Mouse (Mus musculus): ENCODE measurements around the gene Slc25a45. TPM values are rescaled to one million over a fixed set of nuclear protein-coding genes. Genes with fewer than 3 reads are reported as not detected.
"Not testable (repeated sequence)": the region's sequence is repeated elsewhere in the genome, so short reads cannot be mapped to it uniquely, and the experiment has no call there.

The Slc25a45 gene
- polyA plus RNA-seq, 1 experiment from 2014 or later: 2.3 TPM

DNA sequence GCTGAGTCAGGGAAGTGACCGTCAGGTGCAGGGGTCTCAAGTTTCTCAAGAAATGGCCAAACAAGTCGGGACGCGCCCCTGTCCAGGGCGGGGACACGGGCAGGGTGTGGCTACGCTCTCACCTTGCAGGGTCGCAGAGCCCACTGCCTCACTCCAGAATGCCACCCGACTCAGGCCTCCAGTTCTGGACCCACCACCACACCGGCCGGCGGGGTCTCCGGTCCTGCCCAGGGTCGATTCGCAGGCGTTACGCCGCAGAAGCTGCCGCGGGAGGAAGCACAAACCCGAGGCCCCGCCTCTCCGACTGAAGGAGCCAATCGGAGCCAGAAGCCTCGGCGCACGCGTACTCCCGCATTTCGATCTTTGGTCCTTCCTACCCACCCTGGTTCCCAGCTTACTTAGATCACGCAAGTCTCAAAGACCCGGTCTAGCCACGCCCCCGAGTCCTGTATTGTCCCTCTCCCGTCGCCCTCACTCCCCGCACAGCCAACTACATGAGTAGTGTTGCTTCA, 2.6 kb upstream of the Slc25a45 start, which contains the start of gene Frmd8:
Gene Frmd8 (minus strand): TSS at position 306 of the 512 bp plus-strand sequence.
- H3K4me3 ChIP-seq (ENCODE audit: low read depth, low read length): peak within 1 kb of the TSS; percentile 76
- peak within 1 kb of the TSS; percentile 81 for H3K4me2 ChIP-seq
- peak within 1 kb of the TSS; percentile 42 for H3K27ac ChIP-seq (ENCODE audit: low read depth, low read length)
- peak within 1 kb of the TSS; percentile 89 for H3K9ac ChIP-seq (ENCODE audit: low read depth, low read length)
- no peaks in the 10 kb centered on the region for H3K27me3 ChIP-seq (ENCODE audit: control insufficient read depth, insufficient read depth, low read length)
- peaks cover 38% of the 10 kb centered on the region for H3K4me1 ChIP-seq (ENCODE audit: control insufficient read depth, insufficient read depth, low read length)
- H3K36me3 ChIP-seq (ENCODE audit: control insufficient read depth, insufficient read depth, low read length): peaks cover 1% of the 10 kb centered on the region; the same call in 1 of the 2 replicates
- ATAC-seq (replicated peaks; ENCODE audit: insufficient number of reproducible peaks, low FRiP score, low TSS enrichment): peak; percentile 59
- H3K9me3 ChIP-seq (replicated peaks; ENCODE audit: control insufficient read depth, low read length): no peaks in the 10 kb centered on the region
- WGBS (ENCODE audit: insufficient replicate concordance): under 1% methylated on average over 37 of the region's 37 CpGs

DNA sequence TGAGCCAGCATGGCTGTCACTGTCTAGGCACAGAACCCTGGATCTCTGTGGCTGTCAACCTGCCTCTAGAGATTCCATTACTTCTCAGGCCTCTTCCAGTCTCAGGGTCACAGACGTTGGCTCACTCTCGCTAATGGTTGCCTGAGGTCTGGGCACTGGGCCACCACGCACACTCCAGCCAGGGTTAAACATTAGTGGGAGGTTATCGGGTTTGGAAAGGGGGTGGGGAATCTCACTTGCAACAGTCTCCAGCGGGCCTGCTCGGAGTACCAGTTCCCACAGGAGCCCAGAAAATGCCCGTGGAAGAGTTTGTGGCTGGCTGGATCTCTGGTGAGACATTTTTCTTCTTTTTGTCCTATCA, 734 bp downstream of the Slc25a45 start:
- no peak for ATAC-seq (replicated peaks; ENCODE audit: insufficient number of reproducible peaks, low FRiP score, low TSS enrichment)
- no peak overlapping the region for H3K27ac ChIP-seq (ENCODE audit: low read depth, low read length)
- WGBS (ENCODE audit: insufficient replicate concordance): 63% methylated on average over 7 of the region's 7 CpGs

DNA sequence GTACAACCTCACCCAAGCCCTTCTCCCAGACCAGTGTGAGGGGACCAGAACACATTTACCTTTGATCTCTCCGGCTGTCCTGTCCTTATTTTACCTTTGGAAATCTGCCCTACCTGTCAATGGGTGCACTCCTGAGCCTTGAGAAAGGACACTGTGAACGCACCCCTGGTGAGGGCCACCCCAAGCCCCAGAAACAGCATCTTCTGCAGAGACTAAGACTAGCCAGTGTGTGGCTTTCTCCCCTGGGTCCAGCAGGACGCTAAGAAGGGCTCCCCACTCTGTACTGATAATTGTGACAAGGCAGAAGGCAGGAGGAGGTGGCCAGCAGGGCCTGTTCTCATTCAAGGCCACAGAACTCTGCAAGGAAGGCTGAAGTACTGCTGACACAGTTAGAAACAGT, 1.3 kb downstream of the Slc25a45 start:
- 71% methylated on average over 3 of the region's 3 CpGs for WGBS (ENCODE audit: insufficient replicate concordance)
- H3K4me2 ChIP-seq: no peak overlapping the region
- no peak overlapping the region for H3K4me3 ChIP-seq (ENCODE audit: low read depth, low read length)
- no peaks in the 10 kb centered on the region for H3K27me3 ChIP-seq (ENCODE audit: control insufficient read depth, insufficient read depth, low read length)
- ATAC-seq (replicated peaks; ENCODE audit: insufficient number of reproducible peaks, low FRiP score, low TSS enrichment): no peak
- H3K9ac ChIP-seq (ENCODE audit: low read depth, low read length): no peak overlapping the region
- H3K9me3 ChIP-seq (replicated peaks; ENCODE audit: control insufficient read depth, low read length): no peaks in the 10 kb centered on the region
- H3K27ac ChIP-seq (ENCODE audit: low read depth, low read length): no peak overlapping the region
- H3K36me3 ChIP-seq (ENCODE audit: control insufficient read depth, insufficient read depth, low read length): no peaks in the 10 kb centered on the region
- peaks cover 8% of the 10 kb centered on the region for H3K4me1 ChIP-seq (ENCODE audit: control insufficient read depth, insufficient read depth, low read length)

More for the DNA sequence above, 734 bp downstream of the Slc25a45 start:
- Histone ChIP-seq H3K4me2 (no peak overlapping the region), H3K36me3 (ENCODE audit: control insufficient read depth, insufficient read depth, low read length) (no peaks in the 10 kb centered on the region), H3K9me3 (replicated peaks; ENCODE audit: control insufficient read depth, low read length) (no peaks in the 10 kb centered on the region), H3K4me1 (ENCODE audit: control insufficient read depth, insufficient read depth, low read length) (peaks cover 11% of the 10 kb centered on the region), H3K4me3 (ENCODE audit: low read depth, low read length) (no peak overlapping the region), H3K27me3 (ENCODE audit: control insufficient read depth, insufficient read depth, low read length) (no peaks in the 10 kb centered on the region), H3K9ac (ENCODE audit: low read depth, low read length) (0 out of 2 replicates have a peak overlapping the region, but pooled peaks have one; percentile 10)

DNA sequence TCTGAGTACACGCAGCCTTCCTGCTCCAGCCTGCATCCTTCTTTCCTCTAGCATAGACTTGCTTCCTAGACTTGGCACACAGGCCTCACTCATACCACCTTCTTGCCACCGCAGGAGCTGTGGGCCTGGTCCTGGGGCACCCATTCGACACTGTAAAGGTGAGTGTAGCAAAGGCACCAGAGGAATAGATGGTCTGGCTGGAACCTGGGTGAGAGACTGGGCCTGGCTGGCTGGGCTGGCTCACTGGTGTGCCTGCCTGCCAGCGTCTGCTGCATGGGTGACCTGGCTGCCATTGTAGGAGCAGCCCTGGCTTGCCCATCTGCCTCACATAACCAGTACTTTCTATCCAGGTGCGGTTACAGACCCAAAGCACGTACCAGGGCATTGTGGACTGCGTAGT, 2.1 kb downstream of the Slc25a45 start:
- H3K4me2 ChIP-seq: no peak overlapping the region
- no peak overlapping the region for H3K9ac ChIP-seq (ENCODE audit: low read depth, low read length)
- no peaks in the 10 kb centered on the region for H3K9me3 ChIP-seq (replicated peaks; ENCODE audit: control insufficient read depth, low read length)
- ATAC-seq (replicated peaks; ENCODE audit: insufficient number of reproducible peaks, low FRiP score, low TSS enrichment): no peak
- H3K4me3 ChIP-seq (ENCODE audit: low read depth, low read length): no peak overlapping the region
- H3K36me3 ChIP-seq (ENCODE audit: control insufficient read depth, insufficient read depth, low read length): no peaks in the 10 kb centered on the region
- H3K27ac ChIP-seq (ENCODE audit: low read depth, low read length): no peak overlapping the region
- WGBS (ENCODE audit: insufficient replicate concordance): 88% methylated on average over 7 of the region's 7 CpGs
- peaks cover 13% of the 10 kb centered on the region for H3K4me1 ChIP-seq (ENCODE audit: control insufficient read depth, insufficient read depth, low read length)
- no peaks in the 10 kb centered on the region for H3K27me3 ChIP-seq (ENCODE audit: control insufficient read depth, insufficient read depth, low read length)

DNA sequence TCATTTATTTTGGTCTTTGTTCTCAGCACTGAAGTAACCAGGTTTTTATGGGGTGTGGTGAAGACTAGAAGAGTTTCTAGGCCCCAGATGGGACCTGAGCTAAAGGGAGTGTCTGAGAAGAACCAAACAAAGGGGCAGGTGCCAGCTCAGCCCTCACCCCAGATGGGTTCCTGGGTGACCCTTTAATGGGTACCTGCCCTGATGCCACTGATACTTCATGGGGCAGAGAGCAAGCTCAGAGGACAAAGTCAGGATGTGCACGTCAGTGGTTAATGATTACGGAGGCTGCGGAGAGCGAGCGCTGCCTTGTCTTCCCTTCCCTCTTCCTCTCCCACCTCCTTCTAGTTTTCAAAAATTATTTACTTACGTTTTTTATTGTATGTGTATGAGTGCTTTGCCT, 3.5 kb downstream of the Slc25a45 start:
- H3K9ac ChIP-seq (ENCODE audit: low read depth, low read length): no peak overlapping the region
- no peak overlapping the region for H3K27ac ChIP-seq (ENCODE audit: low read depth, low read length)
- no peaks in the 10 kb centered on the region for H3K27me3 ChIP-seq (ENCODE audit: control insufficient read depth, insufficient read depth, low read length)
- no peaks in the 10 kb centered on the region for H3K36me3 ChIP-seq (ENCODE audit: control insufficient read depth, insufficient read depth, low read length)
- no peak overlapping the region for H3K4me3 ChIP-seq (ENCODE audit: low read depth, low read length)
- H3K9me3 ChIP-seq (replicated peaks; ENCODE audit: control insufficient read depth, low read length): no peaks in the 10 kb centered on the region
- peaks cover 8% of the 10 kb centered on the region for H3K4me1 ChIP-seq (ENCODE audit: control insufficient read depth, insufficient read depth, low read length)
- WGBS (ENCODE audit: insufficient replicate concordance): 88% methylated on average over 6 of the region's 6 CpGs
- no peak for ATAC-seq (replicated peaks; ENCODE audit: insufficient number of reproducible peaks, low FRiP score, low TSS enrichment)
- no peak overlapping the region for H3K4me2 ChIP-seq

DNA sequence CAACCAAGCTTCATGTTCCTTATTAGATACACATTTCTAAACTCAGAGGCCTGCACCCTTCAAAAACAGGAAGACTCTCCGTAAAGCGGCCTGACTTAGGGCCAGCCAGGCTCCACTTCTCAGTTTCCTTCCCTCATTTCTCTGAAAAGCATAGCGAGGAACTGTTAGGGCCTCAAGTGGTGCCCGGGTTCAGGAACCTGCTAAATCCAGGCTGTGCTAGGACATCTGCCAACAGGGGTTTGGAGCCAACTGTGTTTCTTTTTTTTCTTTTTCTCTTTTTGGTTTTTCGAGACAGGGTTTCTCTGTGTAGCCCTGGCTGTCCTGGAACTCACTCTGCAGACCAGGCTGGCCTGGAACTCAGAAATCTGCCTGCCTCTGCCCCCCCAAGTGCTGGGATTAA, 4.5 kb downstream of the Slc25a45 start:
- H3K4me3 ChIP-seq (ENCODE audit: low read depth, low read length); H3K27ac ChIP-seq (ENCODE audit: low read depth, low read length); H3K27me3 ChIP-seq (ENCODE audit: control insufficient read depth, insufficient read depth, low read length); H3K9ac ChIP-seq (ENCODE audit: low read depth, low read length); ATAC-seq (replicated peaks; ENCODE audit: insufficient number of reproducible peaks, low FRiP score, low TSS enrichment); H3K9me3 ChIP-seq (replicated peaks; ENCODE audit: control insufficient read depth, low read length); H3K4me2 ChIP-seq; H3K36me3 ChIP-seq (ENCODE audit: control insufficient read depth, insufficient read depth, low read length); H3K4me1 ChIP-seq (ENCODE audit: control insufficient read depth, insufficient read depth, low read length): not testable (repeated sequence)
- 79% methylated on average over 5 of the region's 5 CpGs for whole genome bisulfite sequencing (ENCODE audit: insufficient replicate concordance)

DNA sequence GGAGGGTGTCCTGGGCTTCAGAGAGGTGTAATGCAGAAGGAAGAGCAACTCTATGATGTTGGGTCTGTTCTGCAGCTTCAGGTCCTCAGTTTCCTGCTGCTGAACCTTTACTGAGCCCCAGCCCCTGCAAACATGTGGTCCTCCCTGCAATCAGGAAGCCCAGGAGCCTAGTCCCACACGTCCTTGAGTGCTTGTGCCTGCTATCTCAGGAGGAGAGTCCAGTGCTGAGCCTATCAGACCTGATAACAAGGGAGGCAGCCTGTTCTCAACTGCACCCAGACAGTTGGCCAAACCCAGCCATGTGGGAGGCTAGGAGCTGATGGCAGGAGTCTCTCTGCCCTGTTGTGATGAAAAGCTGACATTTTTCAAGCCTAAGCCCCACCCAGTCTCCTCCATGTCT, 6.3 kb downstream of the Slc25a45 start:
- Histone ChIP-seq H3K4me3 (ENCODE audit: low read depth, low read length) (no peak overlapping the region), H3K9me3 (replicated peaks; ENCODE audit: control insufficient read depth, low read length) (no peaks in the 10 kb centered on the region), H3K4me2 (no peak overlapping the region), H3K36me3 (ENCODE audit: control insufficient read depth, insufficient read depth, low read length) (no peaks in the 10 kb centered on the region), H3K27me3 (ENCODE audit: control insufficient read depth, insufficient read depth, low read length) (no peaks in the 10 kb centered on the region), H3K9ac (ENCODE audit: low read depth, low read length) (no peak overlapping the region), H3K27ac (ENCODE audit: low read depth, low read length) (no peak overlapping the region), H3K4me1 (ENCODE audit: control insufficient read depth, insufficient read depth, low read length) (peaks cover 8% of the 10 kb centered on the region)
- no peak for ATAC-seq (replicated peaks; ENCODE audit: insufficient number of reproducible peaks, low FRiP score, low TSS enrichment)
- WGBS (ENCODE audit: insufficient replicate concordance): 6% methylated on average over 1 of the region's 1 CpGs

DNA sequence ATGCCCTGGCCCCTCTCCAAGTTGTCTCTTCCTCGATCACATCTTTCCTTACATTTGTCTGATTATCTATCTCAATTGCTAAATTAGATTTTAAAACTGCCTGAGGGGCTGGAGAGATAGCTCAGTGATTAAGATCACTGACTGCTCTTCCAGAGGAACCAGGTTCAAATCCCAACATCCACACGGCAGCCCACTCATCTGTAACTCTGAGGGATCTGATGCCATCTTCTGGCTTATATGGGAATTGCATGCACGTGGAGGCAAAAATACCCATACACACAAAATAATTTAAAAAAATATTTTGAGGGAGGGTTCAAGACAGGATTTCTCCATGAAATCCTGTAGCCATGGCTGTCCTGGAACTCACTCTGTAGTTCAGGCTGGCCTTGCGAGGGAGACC, 8.2 kb downstream of the Slc25a45 start:
- H3K4me2 ChIP-seq: no peak overlapping the region
- H3K4me1 ChIP-seq (ENCODE audit: control insufficient read depth, insufficient read depth, low read length): peaks cover 8% of the 10 kb centered on the region
- no peaks in the 10 kb centered on the region for H3K27me3 ChIP-seq (ENCODE audit: control insufficient read depth, insufficient read depth, low read length)
- 56% methylated on average over 4 of the region's 4 CpGs for WGBS (ENCODE audit: insufficient replicate concordance)
- H3K27ac ChIP-seq (ENCODE audit: low read depth, low read length): no peak overlapping the region
- no peaks in the 10 kb centered on the region for H3K36me3 ChIP-seq (ENCODE audit: control insufficient read depth, insufficient read depth, low read length)
- ATAC-seq (replicated peaks; ENCODE audit: insufficient number of reproducible peaks, low FRiP score, low TSS enrichment): no peak
- H3K9me3 ChIP-seq (replicated peaks; ENCODE audit: control insufficient read depth, low read length): no peaks in the 10 kb centered on the region
- no peak overlapping the region for H3K4me3 ChIP-seq (ENCODE audit: low read depth, low read length)
- H3K9ac ChIP-seq (ENCODE audit: low read depth, low read length): no peak overlapping the region

DNA sequence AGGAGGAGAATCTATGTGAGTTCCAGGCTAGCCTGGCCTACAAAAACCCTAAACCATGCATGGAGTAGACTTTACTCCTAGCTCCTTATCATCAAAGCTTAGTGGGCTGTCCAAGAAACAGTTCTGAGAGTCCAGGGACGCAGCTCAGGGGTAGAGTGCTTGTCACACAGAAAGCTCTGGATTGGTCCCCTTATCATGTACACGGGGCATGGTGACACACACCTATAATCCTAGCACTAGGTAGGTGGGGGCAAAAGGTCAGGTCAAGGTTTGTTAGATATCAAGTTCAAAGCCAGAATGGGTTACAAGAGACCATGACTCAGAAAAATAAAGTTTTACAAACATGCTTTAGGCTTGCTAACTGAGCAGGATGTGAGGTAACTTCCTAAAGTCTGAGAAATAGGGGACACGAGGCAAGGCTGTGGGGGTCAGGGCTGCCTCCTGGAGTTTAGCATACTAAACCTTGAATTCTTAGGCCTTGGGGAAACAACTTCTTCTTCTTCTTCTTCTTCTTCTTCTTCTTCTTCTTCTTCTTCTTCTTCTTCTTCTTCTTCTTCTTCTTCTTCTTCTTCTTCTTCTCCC, 9.7 kb downstream of the Slc25a45 start:
- no peaks in the 10 kb centered on the region for H3K36me3 ChIP-seq (ENCODE audit: control insufficient read depth, insufficient read depth, low read length)
- 44% methylated on average over 3 of the region's 3 CpGs for WGBS (ENCODE audit: insufficient replicate concordance)
- no peak overlapping the region for H3K4me2 ChIP-seq
- no peak overlapping the region for H3K4me3 ChIP-seq (ENCODE audit: low read depth, low read length)
- H3K9me3 ChIP-seq (replicated peaks; ENCODE audit: control insufficient read depth, low read length): no peaks in the 10 kb centered on the region
- ATAC-seq (replicated peaks; ENCODE audit: insufficient number of reproducible peaks, low FRiP score, low TSS enrichment): no peak
- no peaks in the 10 kb centered on the region for H3K27me3 ChIP-seq (ENCODE audit: control insufficient read depth, insufficient read depth, low read length)
- H3K4me1 ChIP-seq (ENCODE audit: control insufficient read depth, insufficient read depth, low read length): peaks cover 8% of the 10 kb centered on the region
- no peak overlapping the region for H3K27ac ChIP-seq (ENCODE audit: low read depth, low read length)
- no peak overlapping the region for H3K9ac ChIP-seq (ENCODE audit: low read depth, low read length)

Measured in heart, embryonic 11.5 days (tissue).